Mouse (Mus musculus): Measurements from ENCODE around the gene Tdgf1. TPM values are rescaled to one million over a fixed set of nuclear protein-coding genes. Genes with fewer than 3 reads are reported as not detected.
A peak's percentile ranks its signal among the peaks of the same experiment; 100 is the strongest.

The Tdgf1 gene
- total and polyA plus RNA-seq, 3 experiments, result not detected

GRCm38 (mm10) chr9:110946548-110947044 is 638 bp upstream of the Tdgf1 start:
- Histone ChIP-seq H3K9me3 (replicated peaks; ENCODE audit: low read length) (peaks cover 2% of the 10 kb centered on the region), H3K27me3 (replicated peaks) (no peaks in the 10 kb centered on the region), H3K27ac (ENCODE audit: insufficient read depth, low read depth) (no peak overlapping the region), H3K4me3 (replicated peaks in 1 of 3; ENCODE audit: low read depth in 2 of 3, low read length in 2 of 3, poor library complexity in 1 of 3) (no peak overlapping the region), H3K4me2 (ENCODE audit: insufficient read depth, low read depth, poor library complexity, severe bottlenecking) (no peak overlapping the region), H3K4me1 (ENCODE audit: control insufficient read depth in 1 of 2, insufficient read depth in 2 of 2) (no peaks in the 10 kb centered on the region), H3K9ac (ENCODE audit: insufficient read depth, low read depth) (no peak overlapping the region), H3K79me2 (replicated peaks; ENCODE audit: control insufficient read depth, extremely low read depth, insufficient read depth, poor library complexity, severe bottlenecking) (no peaks in the 10 kb centered on the region), H3K36me3 (replicated peaks in 1 of 2; ENCODE audit: control insufficient read depth in 1 of 2, insufficient read depth in 1 of 2, low read length in 1 of 2) (no peaks in the 10 kb centered on the region)
- dilution Hi-C loops (cut with MboI; ENCODE audit: extremely low pct_ligation_motif_present, extremely low pct_unique_long_range_greater_than_20kb, low sequenced_read_pairs) (no loop called here), in situ Hi-C loops (cut with MboI; ENCODE audit: low pct_ligation_motif_present, low pct_unique_long_range_greater_than_20kb, low sequenced_read_pairs) (no loop called here)
- TF ChIP-seq UBTF (IDR thresholded peaks at IDR 0.05; ENCODE audit: low read depth, low read length) (no peak), USF2 (conservative IDR thresholded peaks at IDR 0.05; ENCODE audit: low read depth, low read length) (no peak), MYC (IDR thresholded peaks at IDR 0.05; ENCODE audit: low read depth, low read length) (no peak)
- no peak for DNase-seq (ENCODE audit: extremely low read depth)

GRCm38 (mm10) chr9:110945343-110945742 is 615 bp downstream of the Tdgf1 start:
- H3K27me3 ChIP-seq (replicated peaks), result no peaks in the 10 kb centered on the region
- dilution Hi-C loops (cut with MboI; ENCODE audit: extremely low pct_ligation_motif_present, extremely low pct_unique_long_range_greater_than_20kb, low sequenced_read_pairs), result no loop called here
- no peaks in the 10 kb centered on the region for H3K79me2 ChIP-seq (replicated peaks; ENCODE audit: control insufficient read depth, extremely low read depth, insufficient read depth, poor library complexity, severe bottlenecking)
- H3K4me3 ChIP-seq (replicated peaks in 1 of 3; ENCODE audit: low read depth in 2 of 3, low read length in 2 of 3, poor library complexity in 1 of 3), result no peak overlapping the region
- TF ChIP-seq IRF4 (IDR thresholded peaks at IDR 0.05; ENCODE audit: low read depth, low read length) (no peak), HCFC1 (IDR thresholded peaks at IDR 0.05; ENCODE audit: low read depth, low read length) (no peak), CHD2 (IDR thresholded peaks at IDR 0.05; ENCODE audit: low read length) (no peak), PAX5 (IDR thresholded peaks at IDR 0.05; ENCODE audit: low read length) (no peak), KAT2A (IDR thresholded peaks at IDR 0.05; ENCODE audit: insufficient replicate concordance, low read length) (no peak), CTCF (conservative IDR thresholded peaks at IDR 0.05 in 1 of 2, IDR thresholded peaks at IDR 0.05 in 1 of 2; ENCODE audit: low read depth in 2 of 2, low read length in 2 of 2) (no peak), RCOR1 (conservative IDR thresholded peaks at IDR 0.05; ENCODE audit: low read depth, low read length) (no peak), ZC3H11A (IDR thresholded peaks at IDR 0.05; ENCODE audit: low read depth, low read length) (no peak), ZKSCAN1 (IDR thresholded peaks at IDR 0.05; ENCODE audit: borderline replicate concordance, low read depth, low read length) (no peak), POLR2A (IDR thresholded peaks at IDR 0.05; ENCODE audit: low read depth, low read length) (no peak), TBP (conservative IDR thresholded peaks at IDR 0.05; ENCODE audit: low read depth, low read length) (no peak)
- H3K36me3 ChIP-seq (replicated peaks in 1 of 2; ENCODE audit: control insufficient read depth in 1 of 2, insufficient read depth in 1 of 2, low read length in 1 of 2), result no peaks in the 10 kb centered on the region
- H3K9ac ChIP-seq (ENCODE audit: insufficient read depth, low read depth), result no peak overlapping the region
- in situ Hi-C loops (cut with MboI; ENCODE audit: low pct_ligation_motif_present, low pct_unique_long_range_greater_than_20kb, low sequenced_read_pairs), result no loop called here
- no peak overlapping the region for H3K27ac ChIP-seq (ENCODE audit: insufficient read depth, low read depth)
- no peak for DNase-seq (ENCODE audit: extremely low read depth)
- H3K4me1 ChIP-seq (ENCODE audit: control insufficient read depth in 1 of 2, insufficient read depth in 2 of 2), result no peaks in the 10 kb centered on the region
- H3K4me2 ChIP-seq (ENCODE audit: insufficient read depth, low read depth, poor library complexity, severe bottlenecking), result no peak overlapping the region
- peaks cover 2% of the 10 kb centered on the region for H3K9me3 ChIP-seq (replicated peaks; ENCODE audit: low read length)

- DNase-seq (ENCODE audit: extremely low read depth), result peak; percentile 20
- no peak overlapping the region for H3K4me3 ChIP-seq (replicated peaks in 1 of 3; ENCODE audit: low read depth in 2 of 3, low read length in 2 of 3, poor library complexity in 1 of 3)
- H3K9ac ChIP-seq (ENCODE audit: insufficient read depth, low read depth), result no peak overlapping the region
- TF ChIP-seq CTCF (conservative IDR thresholded peaks at IDR 0.05 in 1 of 2, IDR thresholded peaks at IDR 0.05 in 1 of 2; ENCODE audit: low read depth in 2 of 2, low read length in 2 of 2) (peak; percentile 46 to 60), SMC3 (IDR thresholded peaks at IDR 0.05; ENCODE audit: low read depth, low read length) (peak; percentile 28; the same call in 1 of the 2 replicates), POLR2A (IDR thresholded peaks at IDR 0.05; ENCODE audit: low read depth, low read length) (no peak), MAX (IDR thresholded peaks at IDR 0.05; ENCODE audit: low read length) (no peak), RAD21 (IDR thresholded peaks at IDR 0.05; ENCODE audit: low read depth, low read length) (peak; percentile 26), USF1 (IDR thresholded peaks at IDR 0.05; ENCODE audit: low read depth, low read length) (no peak), ZMIZ1 (IDR thresholded peaks at IDR 0.05; ENCODE audit: low read depth, low read length) (no peak)
- no peaks in the 10 kb centered on the region for H3K4me1 ChIP-seq (ENCODE audit: control insufficient read depth in 1 of 2, insufficient read depth in 2 of 2)
- no peaks in the 10 kb centered on the region for H3K27me3 ChIP-seq (replicated peaks)
- H3K79me2 ChIP-seq (replicated peaks; ENCODE audit: control insufficient read depth, extremely low read depth, insufficient read depth, poor library complexity, severe bottlenecking), result no peaks in the 10 kb centered on the region
- H3K27ac ChIP-seq (ENCODE audit: insufficient read depth, low read depth), result no peak overlapping the region
- no peaks in the 10 kb centered on the region for H3K9me3 ChIP-seq (replicated peaks; ENCODE audit: low read length)
- in situ Hi-C loops (cut with MboI; ENCODE audit: low pct_ligation_motif_present, low pct_unique_long_range_greater_than_20kb, low sequenced_read_pairs), result no loop called here
- dilution Hi-C loops (cut with MboI; ENCODE audit: extremely low pct_ligation_motif_present, extremely low pct_unique_long_range_greater_than_20kb, low sequenced_read_pairs), result no loop called here
- H3K36me3 ChIP-seq (replicated peaks in 1 of 2; ENCODE audit: control insufficient read depth in 1 of 2, insufficient read depth in 1 of 2, low read length in 1 of 2), result no peaks in the 10 kb centered on the region
- H3K4me2 ChIP-seq (ENCODE audit: insufficient read depth, low read depth, poor library complexity, severe bottlenecking), result no peak overlapping the region
Measured at GRCm38 (mm10) chr9:110944265-110944664, 1.7 kb downstream of the Tdgf1 start.

Data from CH12.LX (cell line).